12 mouse cellular contexts compared by ENCODE assay signal in the genomic region with DNA sequence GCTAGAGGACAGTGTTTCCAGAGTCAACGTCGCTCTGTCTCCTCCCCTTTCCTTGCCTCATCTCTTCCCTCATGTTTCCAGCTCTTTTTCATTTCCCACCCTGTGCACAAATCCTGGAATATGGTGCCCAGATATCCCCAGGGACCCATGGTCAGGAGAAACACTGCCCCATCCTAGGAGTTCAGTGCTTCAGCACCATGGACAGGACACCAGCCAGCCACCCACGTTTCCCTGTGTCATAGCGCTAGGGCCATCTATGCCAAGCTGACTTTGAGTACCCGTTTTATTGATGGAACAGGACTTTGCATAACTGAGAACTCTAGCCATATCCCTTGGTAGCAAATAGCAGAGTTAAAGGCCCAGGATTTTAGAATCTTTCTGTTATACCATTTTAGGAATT. TPM values are rescaled to one million over a fixed set of nuclear protein-coding genes. Genes with fewer than 3 reads are reported as not detected.
DNase-seq lines count a peak whose midpoint lies in the region; ATAC-seq and TF ChIP-seq lines count a peak whose summit lies in the region.
"Had no signal": no experiment of that assay in that cellular context is flagged by ENCODE, and none has a peak within 500 bp of the region (broad histone marks: within the 10 kb centered on the region; RNA-seq: fewer than 3 reads in every experiment).

No protein-coding gene starts in this region.

- H3K9me3 ChIP-seq in kidney, postnatal 0 days (replicated peaks; ENCODE audit: low read length) = no peaks in the 10 kb centered on the region
- no peaks in the 10 kb centered on the region for H3K9me3 ChIP-seq in kidney, embryonic 15.5 days (replicated peaks)
- no peaks in the 10 kb centered on the region for H3K9me3 ChIP-seq in limb, embryonic 11.5 days (ENCODE audit: control insufficient read depth, low read length)
- H3K9me3 ChIP-seq: neural tube, embryonic 13.5 days had no signal

- H3K4me1 ChIP-seq in kidney, postnatal 0 days (replicated peaks; ENCODE audit: insufficient read depth, low read length) = no peaks in the 10 kb centered on the region
- no peaks in the 10 kb centered on the region for H3K4me1 ChIP-seq in kidney, embryonic 15.5 days
- H3K4me1 ChIP-seq in limb, embryonic 11.5 days (ENCODE audit: control insufficient read depth, insufficient read depth, low read length) = no peaks in the 10 kb centered on the region
- H3K4me1 ChIP-seq: liver, embryonic 13.5 days had no signal

- no peak for TF ChIP-seq CTCF in kidney, postnatal 0 days (IDR thresholded peaks at IDR 0.05; ENCODE audit: low read depth)

- no peak overlapping the region for H3K27ac ChIP-seq in kidney, postnatal 0 days
- no peak overlapping the region for H3K27ac ChIP-seq in kidney, embryonic 15.5 days
- no peak overlapping the region for H3K27ac ChIP-seq in limb, embryonic 11.5 days (replicated peaks; ENCODE audit: low read depth, low read length)
- H3K27ac ChIP-seq: liver, embryonic 13.5 days; neural tube, embryonic 13.5 days had no signal

- H3K36me3 ChIP-seq in kidney, postnatal 0 days (ENCODE audit: insufficient read depth, low read length) = no peaks in the 10 kb centered on the region
- H3K36me3 ChIP-seq in kidney, embryonic 15.5 days = no peaks in the 10 kb centered on the region
- H3K36me3 ChIP-seq in limb, embryonic 11.5 days (ENCODE audit: control insufficient read depth, insufficient read depth, low read length) = no peaks in the 10 kb centered on the region
- H3K36me3 ChIP-seq: G1E; liver, embryonic 13.5 days; neural tube, embryonic 13.5 days had no signal

- WGBS in kidney, postnatal 0 days = 25% methylated on average over 5 of the region's 5 CpGs
- WGBS in kidney, embryonic 15.5 days = 36% methylated on average over 5 of the region's 5 CpGs
- WGBS in limb, embryonic 11.5 days = 40% methylated on average over 5 of the region's 5 CpGs

- no peak for ATAC-seq in kidney, postnatal 0 days (replicated peaks; ENCODE audit: low FRiP score, low read depth)
- no peak for ATAC-seq in kidney, embryonic 15.5 days (replicated peaks; ENCODE audit: low FRiP score)
- no peak for ATAC-seq in limb, embryonic 11.5 days (ENCODE audit: insufficient number of reproducible peaks, low FRiP score, low TSS enrichment, low read depth)

- DNase-seq in kidney, postnatal 0 days (ENCODE audit: low spot score) = peak; percentile 62
- peak; percentile 42 for DNase-seq in R1 (ENCODE audit: low read depth, low spot score)
- peak; percentile 17 to 48 for DNase-seq in adrenal gland, postnatal 36 days
- DNase-seq in limb, embryonic 11.5 days (ENCODE audit: low spot score) = peak; percentile 69
- no peak for DNase-seq in layer of hippocampus, postnatal 10 days (ENCODE audit: low spot score in 2 of 2)
- no peak for DNase-seq in spleen, postnatal 14 days (ENCODE audit: low spot score in 2 of 2)
- no peak for DNase-seq in cerebellum, adult 18-20 months
- DNase-seq: liver, embryonic 13.5 days had no signal

- H3K9ac ChIP-seq in kidney, postnatal 0 days (ENCODE audit: low read depth, low read length) = no peak overlapping the region
- no peak overlapping the region for H3K9ac ChIP-seq in kidney, embryonic 15.5 days
- no peak overlapping the region for H3K9ac ChIP-seq in limb, embryonic 11.5 days (ENCODE audit: low read length)
- H3K9ac ChIP-seq: liver, embryonic 13.5 days; neural tube, embryonic 13.5 days had no signal

- H3K4me3 ChIP-seq in kidney, postnatal 0 days (replicated peaks; ENCODE audit: low read depth, low read length) = no peak overlapping the region
- no peak overlapping the region for H3K4me3 ChIP-seq in kidney, embryonic 15.5 days (replicated peaks)
- no peak overlapping the region for H3K4me3 ChIP-seq in limb, embryonic 11.5 days (ENCODE audit: low read depth, low read length)
- H3K4me3 ChIP-seq: liver, embryonic 13.5 days; neural tube, embryonic 13.5 days had no signal

- H3K4me2 ChIP-seq in kidney, postnatal 0 days (ENCODE audit: low read length) = no peak overlapping the region
- H3K4me2 ChIP-seq in kidney, embryonic 15.5 days = no peak overlapping the region
- no peak overlapping the region for H3K4me2 ChIP-seq in limb, embryonic 11.5 days (ENCODE audit: low read depth, severe bottlenecking)
- H3K4me2 ChIP-seq: liver, embryonic 13.5 days; neural tube, embryonic 13.5 days had no signal

- H3K27me3 ChIP-seq in kidney, postnatal 0 days (ENCODE audit: insufficient read depth, low read length) = no peaks in the 10 kb centered on the region
- no peaks in the 10 kb centered on the region for H3K27me3 ChIP-seq in kidney, embryonic 15.5 days
- no peaks in the 10 kb centered on the region for H3K27me3 ChIP-seq in limb, embryonic 11.5 days (ENCODE audit: control insufficient read depth, insufficient read depth, low read length)
- H3K27me3 ChIP-seq: liver, embryonic 13.5 days; neural tube, embryonic 13.5 days had no signal

RNA-seq across cellular contexts. Expression of a gene that starts 55.0 kb away (rescaled TPM):
- 0.04 and 0.05 TPM in 2 replicates for polyA plus RNA-seq in kidney, postnatal 0 days (2015; fragmentation: Nextera tagmentation; extraction: Ambion mirVana)
- 0.18 and 0.23 TPM in 2 replicates for polyA plus RNA-seq in kidney, embryonic 15.5 days (2015; fragmentation: Nextera tagmentation; extraction: Ambion mirVana)
- total RNA-seq in adrenal gland, postnatal 36 days (2021) = 1 to 10 TPM in 1 of 2 experiments, under 1 TPM in 1; 0.70 to 1.3 TPM
- polyA plus RNA-seq in limb, embryonic 11.5 days (2014; fragmentation: Nextera tagmentation; extraction: Ambion mirVana) = 0.08 and 0.10 TPM in 2 replicates
- total RNA-seq in layer of hippocampus, postnatal 10 days (2021) = 10 to 100 TPM; 44.4 to 51.1 TPM
- total RNA-seq: heart, adult 18-20 months had no signal
- polyA plus RNA-seq: G1E had no signal

Comparison
In these comparisons a context has a peak if more than half of its experiments do, and no peak if none do; other contexts are left out.
1. DNase-seq: peak in kidney, postnatal 0 days (single experiment), R1 (single experiment), adrenal gland, postnatal 36 days (2 of 2) and limb, embryonic 11.5 days (single experiment); none in layer of hippocampus, postnatal 10 days (0 of 2), spleen, postnatal 14 days (0 of 2) and cerebellum, adult 18-20 months (0 of 2).